Mouse (Mus musculus) ZHBTc4 (cell line): ENCODE measurements around the gene Dll4.
A peak's percentile ranks its signal among the peaks of the same experiment; 100 is the strongest.

ENCODE experiments used
- DNase-seq: peaks from one replicate; pipeline ENCODE4 v3.0.0-alpha.2; 2011; ENCODE audit warnings: low read depth, low spot score

Gene Dll4

GRCm38 (mm10) chr2:119311544-119311943 lies 14.0 kb upstream of the Dll4 start:
- no peak for DNase-seq

GRCm38 (mm10) chr2:119312380-119312958 lies 13.1 kb upstream of the Dll4 start:
- no peak for DNase-seq

- DNase-seq, result no peak
Measured at GRCm38 (mm10) chr2:119313780-119314479, 11.7 kb upstream of the Dll4 start.

GRCm38 (mm10) chr2:119314742-119315310 lies 10.8 kb upstream of the Dll4 start:
- no peak for DNase-seq

- DNase-seq, result no peak
Measured at GRCm38 (mm10) chr2:119318043-119318710, 7.4 kb upstream of the Dll4 start.

- DNase-seq, result no peak
Measured at GRCm38 (mm10) chr2:119320571-119320970, 5.0 kb upstream of the Dll4 start.

- peak; percentile 62 for DNase-seq
Measured at GRCm38 (mm10) chr2:119321771-119322586, 3.6 kb upstream of the Dll4 start.

GRCm38 (mm10) chr2:119322587-119323300 lies 2.8 kb upstream of the Dll4 start:
- DNase-seq, result peak; percentile 90

GRCm38 (mm10) chr2:119323866-119324575 lies 1.6 kb upstream of the Dll4 start:
- DNase-seq, result no peak

GRCm38 (mm10) chr2:119324576-119325318 lies 837 bp upstream of the Dll4 start:
- peak; percentile 82 for DNase-seq

GRCm38 (mm10) chr2:119326161-119327101 lies 847 bp downstream of the Dll4 start:
- peak; percentile 44 for DNase-seq

- peak; percentile 71 for DNase-seq
Measured at GRCm38 (mm10) chr2:119327102-119327480, 1.5 kb downstream of the Dll4 start.

GRCm38 (mm10) chr2:119327942-119328526 lies 2.5 kb downstream of the Dll4 start:
- DNase-seq, result no peak

- no peak for DNase-seq
Measured at GRCm38 (mm10) chr2:119328546-119328945, 3.0 kb downstream of the Dll4 start.

- DNase-seq, result no peak
Measured at GRCm38 (mm10) chr2:119329123-119329817, 3.7 kb downstream of the Dll4 start.

- DNase-seq, result no peak
Measured at GRCm38 (mm10) chr2:119330795-119331194, 5.2 kb downstream of the Dll4 start.

- DNase-seq, result no peak
Measured at GRCm38 (mm10) chr2:119332177-119332661, 6.6 kb downstream of the Dll4 start.
